In genomic region chr14:44861161-44861560, GRCm38 (mm10) we compare ENCODE assay signal across 17 mouse cellular contexts. TPM values are rescaled to one million over a fixed set of nuclear protein-coding genes. Genes with fewer than 3 reads are reported as not detected.
"Had no signal": no experiment of that assay in that cellular context is flagged by ENCODE, and none has a peak within 500 bp of the region (broad histone marks: within the 10 kb centered on the region; RNA-seq: fewer than 3 reads in every experiment).

No protein-coding gene starts in this region.

- H3K36me3 ChIP-seq: midbrain, embryonic 13.5 days; midbrain, embryonic 15.5 days; neural tube, embryonic 12.5 days had no signal

- H3K9me3 ChIP-seq: midbrain, embryonic 13.5 days; midbrain, embryonic 15.5 days; neural tube, embryonic 12.5 days had no signal

- H3K4me3 ChIP-seq: midbrain, embryonic 13.5 days; midbrain, embryonic 15.5 days; neural tube, embryonic 12.5 days had no signal

- ATAC-seq: midbrain, embryonic 13.5 days; midbrain, embryonic 15.5 days had no signal

- DNase-seq: lung, adult 18-20 months; lung, postnatal 10 days; lung, postnatal 4 days; right cerebral cortex, postnatal 25 days; right cerebral cortex, postnatal 4 days; spleen, adult 18-20 months; thymus, adult 18-20 months; thymus, postnatal 14 days; thymus, postnatal 36 days had no signal

RNA-seq across cellular contexts. Expression of gene Ptgdr, which starts 2.0 kb away (rescaled TPM):
- total RNA-seq: monocyte, adult 5-6 weeks; neutrophil, adult 5-6 weeks had no signal
- polyA plus RNA-seq: liver, embryonic 16.5 days; lung, embryonic 16.5 days; midbrain, embryonic 11.5 days; midbrain, embryonic 13.5 days had no signal
